Mouse (Mus musculus) common myeloid progenitor, adult 5-6 weeks (primary cell): Measurements from ENCODE around the gene Wnt5b. TPM values are rescaled to one million over a fixed set of nuclear protein-coding genes. Genes with fewer than 3 reads are reported as not detected.

Source experiments
- ATAC-seq: replicated peaks from 2 replicates; pipeline ENCODE4 v1.8.0; 2016; ENCODE audit warnings: low read depth, mild to moderate bottlenecking, moderate TSS enrichment, inconsistent platforms; ENCODE audit not compliant: poor library complexity, severe bottlenecking
- total RNA-seq: library from RNA; stranded (forward); fragments of 200-1000, 187-1606 nt; gene quantifications from 2 replicates; pipeline ENCODE4 v1.2.3, GENCODE M21; 2017

Wnt5b gene
- total RNA-seq, 1 experiment from 2014 or later = not detected

- peak; percentile 85 for ATAC-seq
Measured at GRCm38 (mm10) chr6:119529659-119530058, 14.5 kb downstream of the Wnt5b start.

- no peak for ATAC-seq
Measured at GRCm38 (mm10) chr6:119526498-119526897, 17.6 kb downstream of the Wnt5b start.

DNA sequence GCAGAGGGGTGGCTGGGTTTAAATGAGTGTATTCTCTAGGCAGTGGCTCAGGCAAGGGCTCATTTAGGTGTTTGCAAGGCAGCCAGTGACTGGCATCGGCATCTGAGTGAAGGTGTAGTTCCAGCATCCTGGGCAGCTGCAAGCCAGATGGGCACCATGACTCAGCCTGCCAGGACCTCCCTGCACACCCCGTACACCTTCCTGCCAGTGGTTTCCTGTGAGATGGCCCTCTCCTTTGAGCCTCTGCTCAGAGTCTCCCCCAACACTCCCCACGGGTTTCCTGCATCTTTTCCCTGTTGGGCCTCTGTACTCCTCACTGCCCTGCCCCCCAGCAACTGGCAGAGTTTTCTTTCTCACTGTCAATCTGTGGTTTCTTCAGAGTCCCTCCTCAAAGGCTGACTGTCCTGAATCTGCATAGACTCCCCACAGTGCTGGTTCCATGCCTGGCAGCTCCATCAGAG lies 22.2 kb downstream of the Wnt5b start:
- ATAC-seq = peak; percentile 81

DNA sequence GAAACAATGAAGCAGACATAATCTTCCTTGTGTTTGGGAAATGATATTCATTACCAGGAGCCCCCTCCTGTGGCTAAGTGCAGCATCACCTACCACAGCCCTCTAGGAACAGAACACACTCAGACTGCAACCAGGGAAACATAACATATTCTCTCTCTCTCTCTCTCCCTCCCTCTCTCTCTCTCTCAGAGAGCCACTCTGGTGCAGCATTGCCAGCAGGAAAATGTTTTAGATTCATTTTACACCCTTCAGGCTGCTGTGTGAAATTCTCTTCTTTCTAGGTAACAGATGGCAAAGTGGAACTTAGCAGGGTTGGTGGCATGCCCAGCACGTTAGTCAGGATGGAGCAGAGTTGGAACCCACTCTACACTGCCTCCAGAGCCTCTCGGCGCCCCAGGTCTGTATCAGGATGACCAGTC lies 22.7 kb downstream of the Wnt5b start:
- peak; percentile 37; the same call in 1 of the 2 replicates for ATAC-seq

DNA sequence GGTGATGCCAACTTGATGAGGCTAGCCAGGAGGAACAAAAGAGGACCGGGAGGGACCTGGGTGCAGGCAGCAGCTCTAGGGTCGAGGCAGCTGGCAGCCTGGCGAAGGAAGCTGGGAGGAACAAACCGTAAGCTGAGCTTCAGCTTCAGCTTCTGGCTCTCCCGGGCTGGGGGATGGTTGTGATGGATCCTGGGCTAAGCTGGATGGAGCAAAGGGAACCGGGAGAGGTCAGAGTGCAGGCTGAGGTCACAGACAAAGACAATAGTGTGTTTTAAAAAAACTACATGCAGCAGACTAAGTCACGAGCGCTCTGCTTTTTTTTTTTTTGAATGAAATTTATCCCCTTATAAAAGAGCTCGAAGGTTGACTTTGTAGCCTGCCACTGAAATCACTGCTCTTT lies 23.4 kb downstream of the Wnt5b start:
- no peak for ATAC-seq

DNA sequence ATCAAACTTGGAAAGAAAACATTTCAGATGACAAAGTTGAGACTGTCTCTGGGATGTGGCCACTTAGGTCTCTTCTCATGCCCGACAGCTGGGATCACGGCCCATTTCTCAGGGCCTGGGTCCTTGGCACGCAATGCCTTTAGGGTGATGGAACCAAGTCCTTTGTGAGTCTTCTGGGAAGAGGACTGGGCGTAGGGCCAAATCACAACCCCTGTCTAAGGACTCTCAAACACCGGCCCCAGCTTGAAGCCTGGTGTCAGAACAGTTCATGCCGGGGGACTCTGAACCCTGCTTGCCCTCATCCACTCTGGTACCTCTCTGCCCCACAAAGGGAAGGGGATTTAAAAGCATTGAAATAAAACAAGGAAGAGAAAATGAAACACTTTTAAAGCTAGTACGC lies 30.1 kb downstream of the Wnt5b start:
- ATAC-seq = no peak

GRCm38 (mm10) chr6:119513452-119513851 lies 30.7 kb downstream of the Wnt5b start:
- ATAC-seq = no peak

GRCm38 (mm10) chr6:119512701-119513100 lies 31.4 kb downstream of the Wnt5b start:
- no peak for ATAC-seq

- ATAC-seq = no peak
Measured at GRCm38 (mm10) chr6:119509437-119510037, 34.6 kb downstream of the Wnt5b start.

DNA sequence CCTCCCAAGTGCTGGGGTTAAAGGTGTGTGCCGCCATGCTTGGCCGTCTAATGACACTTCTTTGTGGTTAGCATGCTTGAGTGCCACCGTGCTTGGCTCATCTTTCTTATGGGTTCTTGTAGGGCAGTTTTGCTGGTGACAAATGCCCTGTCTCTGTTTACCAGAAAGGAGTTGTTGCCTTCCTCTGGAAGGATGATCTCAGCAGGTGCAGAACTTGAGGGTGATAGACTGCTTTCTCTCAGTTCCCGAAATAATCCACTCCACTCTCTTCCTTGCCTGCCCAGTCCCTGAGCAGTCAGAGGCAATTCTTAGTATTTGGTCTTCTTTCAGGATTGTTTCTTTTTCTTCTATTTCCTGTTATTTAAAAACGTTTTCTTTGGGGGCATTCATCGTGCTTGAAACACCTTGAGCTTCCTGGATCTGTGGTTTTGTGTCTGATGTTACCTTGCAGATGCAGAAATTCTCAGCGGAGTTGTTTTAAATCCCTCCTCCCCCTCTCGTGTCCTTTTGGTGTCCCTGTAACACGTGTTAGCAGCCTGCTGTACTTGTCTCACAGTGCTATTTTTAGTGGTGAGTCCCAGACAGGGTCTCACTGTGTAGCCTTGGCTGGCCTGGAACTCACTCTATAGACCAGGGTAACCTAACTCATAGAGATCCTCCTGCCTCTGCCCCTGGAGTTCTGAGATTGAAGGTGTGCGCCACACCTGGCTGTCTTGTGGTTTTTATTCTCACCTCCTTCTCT lies 35.3 kb downstream of the Wnt5b start:
- no peak for ATAC-seq

DNA sequence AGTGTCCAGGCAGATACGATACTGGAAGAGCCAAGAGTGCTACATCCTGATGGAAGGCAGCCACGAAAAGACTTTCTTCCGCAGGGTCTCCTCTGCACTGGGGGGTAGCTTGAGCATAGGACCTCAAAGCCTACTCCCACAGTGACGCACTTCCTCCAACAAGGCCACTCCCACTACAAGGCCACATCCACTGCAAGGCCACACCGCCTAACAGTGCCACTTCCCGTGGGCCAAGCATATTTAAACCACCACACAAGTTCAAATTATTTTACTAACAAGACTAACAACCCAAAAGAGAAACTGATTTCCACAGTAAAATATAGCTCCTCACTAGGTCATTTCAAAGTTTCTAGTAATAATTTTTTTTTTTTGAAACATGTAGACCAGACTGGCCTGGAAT lies 35.9 kb downstream of the Wnt5b start:
- ATAC-seq = no peak

- ATAC-seq = no peak
Measured at GRCm38 (mm10) chr6:119505525-119506225, 38.5 kb downstream of the Wnt5b start.

DNA sequence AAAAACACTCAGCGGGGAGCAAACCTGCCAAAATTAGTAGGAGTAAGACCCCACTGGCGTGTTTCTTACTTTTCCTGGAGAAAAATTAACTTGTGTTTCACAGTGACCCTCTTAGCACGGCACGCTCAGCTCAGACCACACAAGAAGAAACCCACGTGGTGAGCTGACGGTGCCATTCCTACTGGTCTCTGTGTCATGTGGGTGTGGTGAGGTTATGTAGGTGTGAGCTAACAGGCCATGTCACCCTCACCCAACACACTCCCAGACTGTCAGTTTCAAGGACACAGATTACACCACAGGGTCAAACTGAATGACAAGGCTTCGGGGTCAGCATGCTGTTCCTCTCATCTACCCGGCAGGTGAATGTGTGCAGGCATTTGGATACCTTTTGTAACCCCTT lies 39.4 kb downstream of the Wnt5b start:
- ATAC-seq = no peak

DNA sequence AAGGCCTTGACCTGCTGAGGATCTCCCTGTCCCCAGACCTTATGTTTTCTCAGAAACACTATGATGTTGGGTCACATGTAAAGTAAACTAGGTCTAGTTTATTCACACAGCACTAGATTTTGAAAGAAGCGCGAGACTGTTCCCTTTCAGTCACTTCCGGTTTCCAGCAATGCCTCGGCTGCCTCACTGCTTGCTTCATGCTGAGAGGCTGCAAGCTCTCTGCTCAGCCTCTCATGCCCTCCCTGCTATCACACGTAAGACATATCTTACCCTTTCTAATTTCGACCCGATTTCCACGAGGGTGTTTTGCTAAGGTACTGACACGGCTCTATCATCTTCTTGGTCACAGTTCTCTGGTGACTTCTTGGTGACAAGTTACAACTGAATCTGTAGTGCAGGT lies 42.1 kb downstream of the Wnt5b start:
- ATAC-seq = peak; percentile 50

DNA sequence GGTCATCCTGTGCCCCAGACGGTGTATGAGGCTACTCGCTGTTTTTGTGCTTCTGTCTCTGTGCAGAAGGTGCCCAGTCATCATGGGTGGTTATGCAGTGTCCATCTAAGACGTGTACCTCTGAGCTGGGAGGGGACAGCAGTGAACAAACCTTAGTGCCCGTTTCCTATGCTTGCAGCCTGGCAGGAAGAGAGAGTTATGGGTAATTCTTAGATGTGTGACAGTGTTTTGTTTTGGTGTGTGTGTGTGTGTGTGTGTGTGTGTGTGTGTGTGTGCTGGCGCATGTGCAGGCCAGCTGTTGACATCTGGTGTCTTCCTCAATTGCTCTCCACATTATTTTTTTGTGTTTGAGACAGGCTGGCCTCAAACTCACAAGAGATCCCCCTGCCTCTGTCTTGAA lies 44.1 kb downstream of the Wnt5b start:
- 0 out of 2 replicates have a peak, but pooled peaks have one; percentile 17 for ATAC-seq

DNA sequence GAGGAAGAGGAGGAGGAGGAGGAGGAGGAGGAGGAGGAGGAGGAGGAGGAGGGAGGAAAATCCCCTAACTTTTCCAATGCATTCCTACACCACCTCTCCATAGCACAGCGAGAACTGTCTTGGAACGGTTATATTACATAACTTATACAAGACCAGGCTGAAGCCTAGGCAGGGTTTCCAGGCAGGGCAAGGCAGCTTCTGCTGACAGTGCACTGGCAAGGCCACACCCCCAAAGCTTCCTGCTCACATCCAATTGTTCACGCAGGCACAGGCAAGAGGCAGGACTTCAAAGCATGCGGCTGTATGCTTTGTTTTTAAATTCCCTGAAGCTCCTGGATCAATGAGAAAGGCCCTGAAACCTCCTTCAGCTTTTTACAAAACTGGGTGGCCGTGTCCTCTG lies 44.9 kb downstream of the Wnt5b start:
- ATAC-seq = peak; percentile 93

DNA sequence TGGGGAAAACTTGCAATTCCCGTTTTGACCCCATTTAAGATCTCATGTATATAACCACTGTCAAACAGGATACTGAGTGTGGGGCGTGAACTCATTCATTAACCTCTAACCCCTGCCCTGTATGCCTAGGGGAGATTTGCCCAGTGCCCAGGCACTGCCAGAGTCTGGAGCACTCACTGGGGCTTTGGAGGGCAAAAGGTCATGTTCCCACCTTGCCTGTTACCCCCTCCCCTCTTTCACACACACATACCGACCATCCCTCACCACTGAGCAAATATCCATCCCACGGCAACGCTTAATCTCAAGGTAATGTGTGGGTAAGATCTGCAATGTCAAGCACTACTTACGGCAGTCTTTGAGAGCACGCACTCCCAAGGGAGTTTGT lies 51.5 kb downstream of the Wnt5b start:
- no peak for ATAC-seq

GRCm38 (mm10) chr6:119491997-119492629 lies 52.0 kb downstream of the Wnt5b start:
- no peak for ATAC-seq

GRCm38 (mm10) chr6:119491006-119491405 lies 53.1 kb downstream of the Wnt5b start:
- no peak for ATAC-seq

DNA sequence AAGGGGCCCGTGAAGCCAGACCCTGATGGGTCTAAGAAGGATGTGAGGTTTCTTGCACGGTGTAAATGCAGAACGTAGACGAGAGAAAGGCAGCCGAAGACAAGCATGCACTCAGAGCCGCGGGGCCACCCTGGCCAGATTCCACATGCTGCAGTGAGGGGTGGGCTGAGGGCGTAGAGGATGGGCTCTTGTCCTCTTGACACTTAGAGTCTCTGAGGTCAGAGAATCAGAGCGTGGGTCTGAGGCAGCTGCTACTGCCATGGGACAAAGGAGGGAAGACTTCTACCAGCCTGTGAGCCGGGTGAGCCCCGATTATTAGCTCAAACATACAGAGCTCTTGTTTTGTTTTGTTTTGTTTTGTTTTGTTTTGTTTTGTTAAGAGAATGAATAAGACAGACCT lies 53.6 kb downstream of the Wnt5b start:
- ATAC-seq = no peak

DNA sequence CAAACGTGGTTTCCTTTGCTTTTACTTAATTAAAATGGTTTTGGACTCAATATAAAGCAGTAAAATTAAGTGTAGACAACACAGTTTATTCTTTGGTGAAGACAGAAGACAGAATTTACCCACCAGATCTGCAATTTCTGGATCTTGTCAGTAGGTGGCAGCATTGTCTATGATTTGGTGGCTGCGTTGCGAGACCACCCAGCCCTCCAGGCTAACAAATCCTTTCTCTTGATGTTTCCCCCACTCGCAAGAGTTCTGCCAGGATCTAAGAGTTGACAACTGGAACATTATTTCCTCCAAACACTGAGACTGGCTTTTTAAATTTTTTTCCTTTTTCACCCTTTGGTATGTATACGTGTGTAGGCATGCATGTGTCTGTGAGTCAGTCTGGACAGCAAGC lies 54.4 kb downstream of the Wnt5b start:
- ATAC-seq = peak; percentile 70
